Mouse (Mus musculus): ENCODE data around the gene Atf7ip2.

Atf7ip2 gene

DNA sequence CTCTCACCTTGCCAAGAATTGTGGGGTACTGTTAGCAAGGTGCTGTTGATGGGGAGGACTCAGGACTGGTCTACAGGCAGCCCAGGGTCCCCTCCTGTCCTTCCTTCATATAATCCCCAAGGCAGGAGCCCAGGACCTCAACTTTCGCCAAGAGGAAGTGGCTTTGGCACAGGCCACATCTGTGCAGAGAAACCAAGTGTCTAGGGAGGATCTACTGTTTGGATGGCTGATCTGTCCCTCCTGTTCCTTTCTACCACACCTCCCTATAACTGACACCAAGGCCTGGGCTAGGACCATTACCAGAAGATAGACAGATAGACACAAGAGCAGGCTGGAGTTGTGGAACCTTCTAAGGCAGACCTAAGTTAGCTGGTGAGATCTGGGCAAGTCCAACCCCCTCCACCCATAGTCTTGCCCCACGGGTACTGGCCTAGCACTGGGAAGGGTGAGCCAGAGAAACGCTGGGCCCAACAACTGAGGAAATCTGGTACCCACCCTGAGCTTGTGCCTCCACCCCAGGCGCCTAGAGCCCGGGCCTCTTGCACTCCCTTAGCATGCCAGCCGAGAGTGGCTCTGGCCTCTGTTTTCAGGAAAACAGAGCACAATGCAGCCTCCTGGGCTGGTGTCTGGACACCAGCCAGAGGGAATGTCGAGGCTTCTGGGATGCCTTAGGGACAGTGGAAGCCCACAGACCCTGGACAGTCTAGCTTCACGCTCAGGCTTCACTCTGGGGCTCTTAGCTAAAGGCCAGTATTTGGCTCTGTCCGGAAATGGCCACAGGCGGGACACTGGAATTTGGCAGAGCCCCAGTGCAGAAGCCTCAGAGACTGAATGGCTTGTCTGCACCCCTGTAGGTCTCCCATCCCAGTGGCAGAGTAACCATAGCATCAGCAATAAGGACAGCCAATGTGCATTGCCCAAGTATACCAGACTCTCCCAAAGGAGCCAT, 105.5 kb downstream of the Atf7ip2 start:
- peak in 1 of 2 experiments; percentile 30 for DNase-seq

DNA sequence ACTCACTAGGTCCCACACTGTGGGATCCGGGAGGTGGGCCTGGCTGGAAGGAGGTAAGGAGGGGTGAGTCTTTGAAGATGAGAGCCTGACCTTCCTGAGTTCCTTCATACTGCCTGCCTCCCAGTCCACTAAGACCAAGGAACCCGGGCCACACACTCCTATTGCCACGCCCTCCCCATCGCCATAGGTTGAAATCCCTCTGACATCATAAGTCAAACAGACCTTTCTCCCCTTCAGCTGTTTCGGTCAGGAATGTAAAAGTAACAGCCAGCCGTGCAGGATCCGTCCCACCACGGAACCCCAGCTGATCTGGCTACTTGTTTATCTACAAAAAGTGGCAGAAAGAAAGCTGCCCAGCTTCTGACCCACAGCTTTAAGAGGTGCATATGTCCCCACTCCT, 107.1 kb downstream of the Atf7ip2 start:
- DNase-seq: peak; percentile 56 to 70

DNA sequence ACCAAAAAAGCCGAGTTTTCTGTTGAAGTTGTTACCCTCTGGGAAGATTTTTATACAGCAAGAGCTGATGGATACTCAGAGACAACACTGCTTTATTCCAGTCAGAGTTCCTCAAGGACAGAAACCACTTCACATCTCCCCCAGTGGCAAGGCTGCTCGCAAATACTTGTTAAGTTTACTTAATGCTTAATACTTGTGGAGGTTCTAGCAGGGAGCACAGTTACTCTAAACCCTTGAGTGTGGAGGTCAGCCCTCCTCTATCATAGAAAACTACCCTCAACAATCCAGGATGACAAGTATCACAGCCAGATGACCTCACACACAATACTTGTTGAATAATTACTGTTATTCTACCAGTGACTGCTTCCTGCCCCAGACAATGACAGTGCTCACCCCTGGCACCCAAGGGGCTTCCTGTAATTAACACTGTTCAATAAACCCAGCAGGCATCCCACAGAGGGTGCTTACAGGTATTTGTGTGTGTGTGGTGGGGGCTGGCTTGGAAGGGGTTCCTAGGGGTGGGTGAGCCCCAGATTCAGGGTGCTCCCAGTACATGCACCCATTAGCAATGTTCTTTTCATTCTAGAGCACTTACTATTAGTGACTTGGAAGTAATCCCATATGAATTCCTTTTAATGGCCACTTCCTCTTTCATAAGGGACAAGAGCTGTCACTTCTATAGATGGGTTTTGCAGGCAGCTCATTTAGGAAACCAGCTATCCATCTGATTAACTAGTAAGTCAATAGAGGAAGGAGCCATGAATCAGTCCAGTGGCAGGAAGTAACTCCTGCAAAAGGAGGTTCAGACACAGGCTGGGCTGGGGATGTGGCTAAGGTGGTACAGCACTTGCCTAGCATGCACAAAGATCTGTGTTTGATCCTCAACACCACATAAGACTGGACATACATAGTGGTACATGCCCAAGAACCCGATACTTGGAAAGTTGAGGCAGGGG, 108.0 kb downstream of the Atf7ip2 start:
- peak in 1 of 2 experiments; percentile 57 for DNase-seq

Measured in lung, adult 18-20 months (tissue).